ENCODE assay signal across 22 mouse cellular contexts in genomic region chrX:6911047-6911446, GRCm38 (mm10).
DNase-seq lines count a peak whose midpoint lies in the region; ATAC-seq and TF ChIP-seq lines count a peak whose summit lies in the region.
"Had no signal": no experiment of that assay in that cellular context is flagged by ENCODE, and none has a peak within 500 bp of the region (broad histone marks: within the 10 kb centered on the region; RNA-seq: fewer than 3 reads in every experiment).

No protein-coding gene starts in this region.

- no peaks in the 10 kb centered on the region for H3K27me3 ChIP-seq in heart, adult 2 months (ENCODE audit: control insufficient read depth, insufficient read depth, low read length)
- no peaks in the 10 kb centered on the region for H3K27me3 ChIP-seq in midbrain, postnatal 0 days (ENCODE audit: insufficient read depth, low read length)
- H3K27me3 ChIP-seq: embryonic facial prominence, embryonic 12.5 days; hindbrain, embryonic 13.5 days; intestine, embryonic 15.5 days; limb, embryonic 13.5 days; midbrain, embryonic 15.5 days; neural tube, embryonic 15.5 days had no signal

- no peak overlapping the region for H3K4me3 ChIP-seq in heart, adult 2 months
- no peak overlapping the region for H3K4me3 ChIP-seq in midbrain, postnatal 0 days (ENCODE audit: low read depth, low read length)
- H3K4me3 ChIP-seq: embryonic facial prominence, embryonic 12.5 days; erythroblast, embryonic 14.5 days; hindbrain, embryonic 13.5 days; intestine, embryonic 15.5 days; limb, embryonic 13.5 days; midbrain, embryonic 15.5 days; neural tube, embryonic 15.5 days had no signal

- 84% methylated on average over 2 of the region's 2 CpGs for WGBS in heart, adult 2 months
- 91% methylated on average over 2 of the region's 2 CpGs for WGBS in midbrain, postnatal 0 days

- no peak overlapping the region for H3K9ac ChIP-seq in heart, adult 2 months (ENCODE audit: low read depth, low read length)
- no peak overlapping the region for H3K9ac ChIP-seq in midbrain, postnatal 0 days (replicated peaks; ENCODE audit: low read length, poor library complexity, severe bottlenecking)
- H3K9ac ChIP-seq: embryonic facial prominence, embryonic 12.5 days; hindbrain, embryonic 13.5 days; intestine, embryonic 15.5 days; limb, embryonic 13.5 days; midbrain, embryonic 15.5 days; neural tube, embryonic 15.5 days had no signal

- ATAC-seq in midbrain, postnatal 0 days (ENCODE audit: low FRiP score) = no peak
- ATAC-seq: forebrain, embryonic 14.5 days; intestine, embryonic 15.5 days; midbrain, embryonic 15.5 days had no signal

- H3K9me3 ChIP-seq in midbrain, postnatal 0 days (ENCODE audit: low read length) = no peaks in the 10 kb centered on the region
- H3K9me3 ChIP-seq: embryonic facial prominence, embryonic 12.5 days; hindbrain, embryonic 13.5 days; intestine, embryonic 15.5 days; limb, embryonic 13.5 days; midbrain, embryonic 15.5 days; neural tube, embryonic 15.5 days had no signal

- intact Hi-C loops in heart, adult 2 months (cut with DNase I) = no loop called here
- intact Hi-C loops in heart, postnatal 25 days (cut with DNase I) = no loop called here

- TF ChIP-seq EP300 in heart, adult 2 months (IDR thresholded peaks at IDR 0.05; ENCODE audit: insufficient read depth, low read depth, low read length) = no peak

- peak; percentile 22; the same call in 1 of the 2 replicates for TF ChIP-seq CTCF in heart, adult 2 months (IDR thresholded peaks at IDR 0.05)
- TF ChIP-seq CTCF in midbrain, postnatal 0 days (IDR thresholded peaks at IDR 0.05) = no peak

- no peak overlapping the region for H3K27ac ChIP-seq in heart, adult 2 months
- H3K27ac ChIP-seq in midbrain, postnatal 0 days (ENCODE audit: low read depth, low read length) = no peak overlapping the region
- H3K27ac ChIP-seq: embryonic facial prominence, embryonic 12.5 days; hindbrain, embryonic 13.5 days; intestine, embryonic 15.5 days; limb, embryonic 13.5 days; midbrain, embryonic 15.5 days; neural tube, embryonic 15.5 days had no signal

- H3K4me1 ChIP-seq in heart, adult 2 months (ENCODE audit: control insufficient read depth, insufficient read depth, low read length) = no peaks in the 10 kb centered on the region
- no peaks in the 10 kb centered on the region for H3K4me1 ChIP-seq in midbrain, postnatal 0 days (ENCODE audit: insufficient read depth, low read length)
- H3K4me1 ChIP-seq: embryonic facial prominence, embryonic 12.5 days; hindbrain, embryonic 13.5 days; intestine, embryonic 15.5 days; limb, embryonic 13.5 days; midbrain, embryonic 15.5 days; neural tube, embryonic 15.5 days had no signal

- H3K79me2 ChIP-seq in heart, adult 2 months (replicated peaks; ENCODE audit: control insufficient read depth, insufficient read depth, low read length) = no peaks in the 10 kb centered on the region

- no peak for DNase-seq in heart, adult 2 months
- no peak for DNase-seq in heart, postnatal 25 days (ENCODE audit: low spot score)
- peak; percentile 2 for DNase-seq in thymus, postnatal 14 days
- DNase-seq in thymus, postnatal 36 days = no peak
- DNase-seq in R1 (ENCODE audit: low read depth, low spot score) = peak; percentile 20
- no peak for DNase-seq in midbrain, postnatal 0 days (ENCODE audit: low spot score)
- no peak for DNase-seq in cerebellum, postnatal 14 days
- DNase-seq: adrenal gland, adult 2 months; cerebellum, adult 9-10 months; gastrocnemius, postnatal 25 days; kidney, adult 9 months; kidney, postnatal 36 days; layer of hippocampus, adult 9-11 months; lung, adult 2 months had no signal

- no peak overlapping the region for H3K4me2 ChIP-seq in midbrain, postnatal 0 days (ENCODE audit: low read depth, low read length, poor library complexity, severe bottlenecking)
- H3K4me2 ChIP-seq: embryonic facial prominence, embryonic 12.5 days; hindbrain, embryonic 13.5 days; intestine, embryonic 15.5 days; limb, embryonic 13.5 days; midbrain, embryonic 15.5 days; neural tube, embryonic 15.5 days had no signal

- no peaks in the 10 kb centered on the region for H3K36me3 ChIP-seq in heart, adult 2 months (ENCODE audit: control insufficient read depth, insufficient read depth, low read length)
- H3K36me3 ChIP-seq in midbrain, postnatal 0 days (ENCODE audit: insufficient read depth, low read length) = no peaks in the 10 kb centered on the region
- H3K36me3 ChIP-seq: embryonic facial prominence, embryonic 12.5 days; hindbrain, embryonic 13.5 days; intestine, embryonic 15.5 days; limb, embryonic 13.5 days; midbrain, embryonic 15.5 days; neural tube, embryonic 15.5 days had no signal

- TF ChIP-seq POLR2A in heart, adult 2 months (IDR thresholded peaks at IDR 0.05; ENCODE audit: insufficient read depth, low read depth, low read length) = no peak

Comparison
In these comparisons a context has a peak if more than half of its experiments do, and no peak if none do; other contexts are left out.
1. DNase-seq: peak in thymus, postnatal 14 days (single experiment) and R1 (single experiment); none in heart, adult 2 months (0 of 2), heart, postnatal 25 days (single experiment), thymus, postnatal 36 days (0 of 2), midbrain, postnatal 0 days (single experiment) and cerebellum, postnatal 14 days (0 of 2).